Mouse (Mus musculus) layer of hippocampus, adult 9-11 months (tissue): ENCODE data around the gene Lrrc74b.
A peak's percentile ranks its signal among the peaks of the same experiment; 100 is the strongest.
"Not testable (repeated sequence)": the region's sequence is repeated elsewhere in the genome, so short reads cannot be mapped to it uniquely, and the experiment has no call there.

Experiments used
- DNase-seq: peaks from one replicate; pipeline ENCODE4 v3.0.0; 2022

The Lrrc74b gene

DNA sequence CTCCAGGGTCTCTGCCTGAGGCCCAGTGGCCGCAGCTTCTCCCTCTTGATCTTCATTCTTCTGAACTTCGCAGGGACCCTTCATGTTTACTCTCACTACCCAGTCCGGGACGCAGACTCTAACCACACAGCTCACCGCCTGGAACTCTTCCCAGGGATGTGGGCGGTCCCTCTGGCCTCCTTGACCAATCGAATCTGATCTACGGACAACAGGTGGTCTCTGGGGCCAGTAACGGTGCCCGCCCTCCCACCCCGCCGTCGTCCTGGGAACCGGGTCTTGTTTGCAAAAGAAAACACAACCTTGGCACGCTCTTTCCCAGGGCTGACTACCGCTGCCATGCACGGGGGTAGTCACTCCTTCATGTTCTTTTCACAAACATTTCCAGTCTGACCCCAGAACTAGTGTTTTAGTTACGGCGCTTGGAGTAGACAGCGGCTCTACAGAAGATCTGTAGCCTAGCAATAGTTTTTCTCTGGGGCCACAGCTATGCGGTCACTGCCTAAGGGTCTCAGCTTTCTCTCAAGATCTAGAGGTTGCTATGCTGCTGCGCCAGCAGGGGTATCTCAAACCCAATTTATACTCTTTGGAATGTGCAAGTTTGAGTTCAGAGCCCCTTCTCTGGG lies at the start of gene Lrrc74b:
TSS of gene Lrrc74b (minus strand) at position 120 of the 623 bp plus-strand sequence.
- DNase-seq = no peak

DNA sequence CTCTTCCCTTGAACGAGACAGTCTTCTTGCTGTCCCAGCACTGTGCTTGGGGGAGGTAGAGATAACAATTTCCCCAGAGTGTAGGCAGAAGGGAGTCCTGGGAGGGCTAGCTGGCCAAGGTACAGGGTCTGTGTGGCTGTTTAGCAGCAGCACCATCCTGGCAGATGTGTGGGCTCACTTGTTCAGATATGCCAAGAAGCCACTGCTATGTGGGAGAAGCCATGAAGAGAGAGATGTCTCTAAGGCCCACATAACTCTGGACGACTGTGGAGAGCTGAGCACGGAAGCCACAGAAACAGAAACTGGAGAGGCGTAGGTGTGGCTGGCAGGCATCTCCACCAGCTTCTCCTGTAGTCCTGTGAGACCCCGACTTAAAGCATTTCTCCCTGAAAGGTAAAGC lies 44.6 kb upstream of the Lrrc74b start:
- DNase-seq = no peak

DNA sequence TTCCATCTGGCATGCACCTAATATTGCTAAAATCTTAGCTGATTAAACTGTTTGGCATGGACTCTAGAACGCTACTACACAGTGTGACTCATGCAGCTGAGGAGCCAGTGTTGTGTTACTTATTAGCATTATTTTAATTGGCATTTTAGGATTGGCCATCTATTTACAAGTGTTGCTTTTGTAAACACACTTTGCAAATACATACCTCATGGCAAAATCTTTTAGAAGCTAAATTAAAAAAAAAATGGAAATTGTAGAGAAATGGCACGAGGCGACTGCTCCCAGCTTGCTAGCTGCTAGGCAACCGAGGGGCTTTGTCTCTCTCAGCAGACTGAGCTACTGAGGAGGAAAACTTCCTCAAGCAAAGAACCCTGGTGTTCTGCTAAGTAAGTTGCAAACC lies 43.9 kb upstream of the Lrrc74b start:
- no peak for DNase-seq

DNA sequence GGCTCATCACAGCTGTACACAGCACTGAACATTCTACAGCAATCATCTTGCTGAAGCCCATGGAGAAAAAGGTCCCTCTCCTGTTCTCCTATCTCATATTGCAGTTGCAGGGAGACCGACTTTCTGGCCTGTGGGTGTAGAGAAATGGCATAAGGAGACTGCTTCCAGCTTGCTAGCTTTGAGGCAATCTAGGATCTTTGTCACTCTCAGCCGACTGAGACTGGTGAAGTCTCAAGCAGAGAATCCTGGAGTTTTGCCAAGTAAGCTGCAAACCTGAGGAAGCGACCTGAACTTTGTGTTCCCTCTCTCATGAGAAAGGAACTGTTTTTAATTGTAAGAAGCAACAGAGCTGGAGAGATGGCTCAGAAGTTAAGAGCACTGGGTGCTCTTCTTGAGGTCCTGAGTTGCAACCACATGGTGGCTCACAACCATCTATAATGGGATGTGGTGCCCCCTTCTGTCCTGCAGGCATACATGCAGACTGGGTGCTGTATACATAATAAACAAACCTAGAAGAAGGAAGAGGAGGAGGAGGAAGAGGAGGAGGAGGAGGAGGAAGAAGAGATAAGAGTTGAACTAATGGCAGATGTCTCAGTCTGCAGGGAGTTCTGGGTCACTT lies 40.0 kb upstream of the Lrrc74b start:
- no peak for DNase-seq

DNA sequence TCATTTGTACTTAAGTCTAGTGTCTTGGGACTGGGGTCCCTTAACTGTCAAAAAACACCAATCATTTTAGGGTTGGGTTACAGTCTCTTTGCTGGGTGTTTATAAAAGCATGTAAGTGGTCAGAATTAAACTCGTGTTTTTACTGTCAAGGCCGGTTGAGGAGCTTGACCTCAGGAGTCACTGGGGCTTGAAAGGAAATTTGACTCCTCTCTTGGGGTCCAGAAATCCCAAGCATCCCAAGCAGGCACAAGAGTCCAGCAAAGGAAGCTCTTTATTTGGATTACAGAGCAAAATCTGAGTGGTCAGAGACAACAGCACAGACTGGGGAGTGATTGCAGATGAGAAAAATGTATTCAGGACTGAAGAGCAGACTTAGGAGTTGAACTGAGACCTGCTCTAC lies 29.7 kb upstream of the Lrrc74b start:
- DNase-seq = no peak

DNA sequence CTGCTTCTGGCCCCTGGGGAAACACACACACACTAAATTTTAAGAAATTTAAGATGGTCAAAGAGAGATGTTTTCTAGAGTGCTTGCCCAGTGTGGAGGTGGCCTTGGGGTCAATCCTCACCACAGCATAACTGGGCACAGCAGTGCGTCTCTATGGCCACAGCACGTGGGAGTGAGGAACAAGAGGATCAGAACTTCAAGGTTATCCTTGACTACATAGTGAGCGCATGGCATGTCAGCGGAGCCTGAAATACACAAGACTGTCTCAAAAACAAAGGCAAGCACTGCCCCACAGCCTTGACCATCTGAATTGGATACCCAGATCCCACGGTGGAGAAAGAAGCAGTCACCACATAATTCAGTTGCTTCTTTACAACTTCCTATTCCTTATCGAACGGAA lies 23.5 kb upstream of the Lrrc74b start:
- DNase-seq = no peak

DNA sequence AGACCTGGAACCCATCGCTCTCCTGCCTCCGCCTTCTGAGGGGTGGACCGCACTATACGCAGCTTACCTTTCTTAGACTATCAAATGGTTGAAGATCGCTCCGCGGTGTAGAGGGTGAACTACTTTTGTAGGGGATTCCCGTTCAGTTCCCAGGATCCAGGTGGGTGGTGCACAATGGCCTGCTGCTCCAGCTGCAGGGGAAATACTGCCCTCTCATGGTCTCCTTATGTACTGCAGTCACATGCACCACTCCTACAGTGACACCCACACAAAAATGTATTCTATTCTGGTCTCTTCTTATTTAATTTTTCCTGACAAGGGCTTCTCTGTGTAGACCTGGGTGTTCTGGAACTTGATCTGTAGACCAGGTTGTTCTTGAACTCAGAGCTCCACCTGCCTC lies 22.0 kb upstream of the Lrrc74b start, which contains the start of gene Slc7a4:
TSS of gene Slc7a4 (minus strand) at position 151 of the 400 bp plus-strand sequence.
- no peak for DNase-seq

DNA sequence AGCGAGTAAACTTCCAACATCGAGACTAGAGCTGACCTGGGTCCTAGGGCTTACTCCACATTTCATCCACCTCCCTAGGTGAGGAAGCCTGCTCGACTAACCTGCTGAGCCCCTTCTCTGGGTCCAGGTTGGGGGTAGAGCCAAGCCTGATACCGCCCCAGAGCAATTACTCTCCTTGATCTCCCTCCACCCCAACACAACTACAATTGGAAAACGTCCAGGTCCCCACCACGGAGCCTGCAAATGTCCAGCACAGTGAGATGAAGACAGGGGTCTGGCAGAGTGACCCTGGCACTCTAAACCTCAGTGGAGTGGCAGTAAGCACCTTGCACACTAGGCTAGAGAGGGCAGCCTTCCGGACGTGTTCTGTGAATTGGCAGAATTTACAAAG lies 15.8 kb upstream of the Lrrc74b start:
- DNase-seq = no peak

DNA sequence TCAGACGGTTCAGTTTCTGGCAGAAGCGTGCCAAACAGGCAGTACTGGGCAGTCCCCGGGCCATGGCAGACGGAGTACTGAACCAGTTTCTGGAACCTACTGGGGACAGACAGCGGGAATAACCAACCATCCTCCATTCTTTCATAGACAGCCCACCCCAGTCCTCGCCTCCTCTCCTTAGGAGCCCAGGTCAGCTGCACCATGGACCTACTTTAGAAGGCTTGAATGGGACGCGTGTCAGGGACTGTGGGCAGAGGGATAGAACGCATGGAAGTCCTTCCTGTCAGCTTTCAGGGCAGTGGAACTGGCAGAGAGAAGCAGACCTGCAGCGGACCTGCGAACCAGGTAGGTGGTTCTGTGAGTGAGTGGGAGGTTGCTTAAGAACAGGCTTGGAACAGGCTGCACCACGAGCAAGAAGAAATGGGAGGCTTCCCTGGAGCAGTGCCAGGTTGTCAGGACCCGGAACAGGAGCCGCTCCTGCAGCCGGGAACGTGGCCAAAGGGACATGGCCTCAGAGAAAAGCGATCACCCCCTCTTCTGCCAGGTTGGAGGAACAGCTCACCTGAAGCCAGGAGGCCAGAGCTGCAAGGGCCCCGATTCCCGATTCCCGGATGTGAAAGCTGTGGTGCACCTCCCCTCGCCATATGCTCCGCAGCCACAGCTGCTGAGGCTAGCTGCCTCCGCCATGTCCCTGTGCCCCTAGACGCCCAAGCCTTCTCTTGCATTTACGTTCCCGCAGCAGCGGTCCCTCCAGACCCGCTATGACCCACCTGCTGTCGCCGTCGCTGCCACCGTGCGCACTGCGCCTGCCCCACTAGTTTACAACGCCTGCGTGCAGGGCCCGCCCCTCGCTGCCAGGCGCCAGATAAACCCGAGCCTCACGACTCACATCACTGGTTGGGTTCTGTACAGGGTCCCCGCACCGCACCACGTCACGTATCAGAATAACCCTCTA lies 15.1 kb upstream of the Lrrc74b start:
- DNase-seq = peak; percentile 76

GRCm38 (mm10) chr16:17566186-17566585 lies 5.1 kb upstream of the Lrrc74b start:
- DNase-seq = no peak

DNA sequence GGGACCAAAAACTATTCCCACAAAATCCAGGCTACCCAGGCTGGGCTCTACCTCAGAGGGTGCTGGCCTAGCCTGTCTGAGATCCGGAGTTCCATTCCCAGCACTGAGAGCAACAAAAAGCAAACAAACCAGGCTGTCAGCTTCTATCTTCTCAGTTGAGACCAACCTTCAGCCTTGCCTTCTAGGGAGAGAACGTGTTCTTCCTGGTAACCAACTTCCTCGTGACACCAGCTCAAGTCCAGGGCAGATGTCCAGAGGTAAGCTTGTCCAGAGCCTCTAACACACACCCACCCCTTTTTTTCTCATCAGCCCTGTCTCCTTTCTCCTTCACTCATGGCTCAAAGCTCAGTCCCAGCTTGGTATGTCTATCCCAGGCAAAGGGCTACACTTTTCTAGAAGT lies 3.7 kb upstream of the Lrrc74b start:
- DNase-seq = no peak

DNA sequence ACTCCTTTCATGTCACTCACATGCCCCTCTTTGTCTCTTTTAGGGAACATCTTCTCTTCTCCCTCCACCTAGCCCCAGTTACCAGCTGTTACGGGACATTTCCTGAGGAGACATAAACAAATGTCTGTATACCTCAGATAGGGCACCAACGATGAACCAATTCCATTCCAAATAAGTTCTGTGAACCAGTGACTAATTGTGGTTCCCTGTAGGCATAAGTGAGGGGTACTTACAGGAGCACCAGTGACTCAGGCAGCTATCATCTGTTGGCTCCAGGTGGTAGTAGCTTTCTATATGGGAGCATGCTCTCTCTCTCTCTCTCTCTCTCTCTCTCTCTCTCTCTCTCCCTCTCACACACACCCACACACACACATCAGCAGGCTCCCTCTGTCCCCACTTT lies 3.2 kb upstream of the Lrrc74b start:
- DNase-seq = peak; percentile 63

- DNase-seq = no peak
Observed at GRCm38 (mm10) chr16:17563580-17563979, 2.5 kb upstream of the Lrrc74b start.

GRCm38 (mm10) chr16:17561751-17562208 lies 733 bp upstream of the Lrrc74b start, which contains the start of gene P2rx6:
Gene P2rx6, plus strand, starts transcription at chr16:17561885.
- no peak for DNase-seq

- no peak for DNase-seq
Observed at GRCm38 (mm10) chr16:17559396-17560027, 1.5 kb downstream of the Lrrc74b start.

GRCm38 (mm10) chr16:17558811-17559210 lies 2.2 kb downstream of the Lrrc74b start:
- no peak for DNase-seq

- DNase-seq = peak; percentile 55
Observed at GRCm38 (mm10) chr16:17557947-17558480, 3.0 kb downstream of the Lrrc74b start.

GRCm38 (mm10) chr16:17556907-17557306 lies 4.1 kb downstream of the Lrrc74b start:
- DNase-seq = no peak

GRCm38 (mm10) chr16:17556180-17556579 lies 4.9 kb downstream of the Lrrc74b start:
- DNase-seq = no peak

DNA sequence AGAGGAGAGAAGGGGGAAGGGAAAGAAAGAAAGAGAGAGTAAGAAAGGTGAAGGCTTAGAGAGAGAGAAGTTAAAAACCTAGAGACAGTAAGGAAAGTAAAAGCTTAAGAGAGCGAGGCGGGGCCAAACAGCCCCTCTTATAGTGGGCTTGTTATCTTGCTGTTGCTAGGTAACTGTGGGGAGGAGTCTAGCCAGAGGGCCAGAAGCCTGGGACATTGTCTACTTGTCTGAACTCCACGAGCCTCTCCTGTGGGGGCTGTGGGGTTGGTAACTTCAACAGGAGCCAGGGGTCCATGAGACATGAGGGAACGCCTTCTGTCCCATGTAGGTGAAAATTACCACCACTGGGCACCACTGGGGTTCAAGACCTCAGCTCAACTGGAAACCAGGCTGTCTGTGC lies 6.3 kb downstream of the Lrrc74b start:
- not testable (repeated sequence) for DNase-seq

DNA sequence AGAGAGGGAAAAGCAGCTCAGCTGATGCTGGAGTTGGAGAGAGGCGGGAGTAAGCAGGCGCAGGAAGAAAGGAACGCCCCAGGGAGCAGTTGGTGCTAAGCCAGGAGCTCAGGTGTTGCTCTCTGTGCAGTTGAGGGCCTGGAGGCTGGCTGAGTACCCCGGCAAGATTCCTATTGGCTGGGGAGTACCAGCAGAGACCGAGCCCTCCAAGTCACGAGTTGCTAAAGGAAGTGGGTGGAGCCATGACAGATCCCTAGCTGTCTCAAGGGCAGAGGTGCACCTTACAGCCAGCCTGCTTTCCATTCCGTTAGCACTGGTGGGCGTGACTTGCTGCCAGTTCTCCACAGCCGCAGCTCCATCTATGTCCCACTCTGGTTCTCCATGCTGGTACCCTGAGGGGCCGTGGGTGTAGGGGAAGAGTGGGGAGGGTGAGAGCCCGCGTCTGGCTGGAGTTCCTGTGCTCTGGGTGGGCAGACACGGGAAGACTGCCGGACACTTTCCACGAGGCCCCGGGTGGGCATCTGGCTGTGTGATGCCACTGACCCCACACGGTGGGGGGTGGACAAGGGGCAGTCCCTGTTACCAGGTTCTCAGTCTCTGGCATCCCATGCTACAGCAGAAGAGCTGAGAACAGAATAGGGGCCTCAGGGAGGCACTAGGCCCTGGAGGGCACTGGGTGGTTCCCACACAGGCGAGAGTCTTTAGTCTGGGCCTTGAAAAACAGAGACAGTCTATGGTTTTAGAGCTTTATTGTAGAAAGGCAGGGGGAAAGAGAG lies 6.9 kb downstream of the Lrrc74b start:
- DNase-seq = peak; percentile 37

- DNase-seq = no peak
Observed at GRCm38 (mm10) chr16:17552837-17553236, 8.2 kb downstream of the Lrrc74b start.
